Mouse (Mus musculus): ENCODE measurements around the gene Efl1.
"Not testable (repeated sequence)": the region's sequence is repeated elsewhere in the genome, so short reads cannot be mapped to it uniquely, and the experiment has no call there.

The Efl1 gene

DNA sequence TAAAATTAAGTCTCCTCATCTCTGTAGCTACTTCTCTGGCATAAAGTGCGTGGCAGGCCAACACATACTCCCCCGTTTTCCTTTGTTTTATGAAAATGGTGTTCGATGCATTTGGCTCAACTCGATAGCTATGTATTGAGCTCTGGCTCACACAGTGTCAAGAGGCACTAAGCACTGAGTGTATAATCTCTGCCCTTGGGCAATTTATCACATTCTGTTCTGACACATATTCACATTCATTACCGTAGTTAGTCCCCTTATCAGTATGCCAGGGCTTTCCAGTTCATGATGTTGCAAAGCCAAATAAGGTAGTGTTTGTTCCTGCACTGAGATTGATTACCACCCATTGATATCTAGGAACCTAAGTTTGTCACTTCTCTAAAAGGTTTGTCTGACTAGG is 71.3 kb downstream of the Efl1 start:
- in situ Hi-C loops (cut with MboI, MseI) = no loop called here

DNA sequence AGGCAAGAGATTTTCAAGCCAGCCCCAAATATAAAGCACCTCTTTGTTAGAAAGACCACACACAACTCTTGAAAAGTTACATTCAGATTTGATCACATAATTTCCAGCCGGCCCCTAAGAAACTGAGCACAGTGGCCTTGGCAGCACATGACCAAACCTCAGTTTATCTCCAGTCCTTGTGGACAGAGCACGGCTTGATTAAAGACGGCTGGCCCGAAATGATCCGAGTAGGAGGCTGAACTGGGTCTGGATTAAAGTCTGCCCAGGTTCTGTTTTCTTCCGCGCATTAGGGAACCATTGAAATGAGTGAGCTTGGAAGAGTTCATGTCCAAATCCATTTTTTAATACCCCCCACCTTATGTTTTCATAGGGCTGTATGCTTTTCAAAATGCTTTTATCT is 72.1 kb downstream of the Efl1 start:
- in situ Hi-C loops (cut with MboI, MseI) = no loop called here

DNA sequence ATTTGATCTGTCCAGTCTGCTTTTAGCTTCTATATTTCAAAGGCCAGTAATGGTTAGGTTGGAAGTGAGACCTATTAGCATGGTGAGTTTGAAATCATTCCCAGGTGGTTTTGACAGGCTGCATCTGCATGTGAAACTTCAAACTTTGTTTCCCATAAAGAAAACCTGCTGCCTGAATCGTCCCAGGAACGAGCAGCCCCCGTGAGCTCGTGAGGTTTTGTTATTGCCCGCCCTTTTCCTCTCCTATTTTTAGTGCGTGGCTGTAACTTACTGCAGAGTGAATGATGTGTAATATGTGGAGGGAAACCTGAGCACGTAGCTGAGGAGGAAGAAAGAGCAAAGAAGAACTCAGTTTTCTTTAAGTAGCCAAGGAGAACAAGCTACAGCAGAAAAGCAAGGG is 72.5 kb downstream of the Efl1 start:
- in situ Hi-C loops (cut with MboI, MseI) = no loop called here

DNA sequence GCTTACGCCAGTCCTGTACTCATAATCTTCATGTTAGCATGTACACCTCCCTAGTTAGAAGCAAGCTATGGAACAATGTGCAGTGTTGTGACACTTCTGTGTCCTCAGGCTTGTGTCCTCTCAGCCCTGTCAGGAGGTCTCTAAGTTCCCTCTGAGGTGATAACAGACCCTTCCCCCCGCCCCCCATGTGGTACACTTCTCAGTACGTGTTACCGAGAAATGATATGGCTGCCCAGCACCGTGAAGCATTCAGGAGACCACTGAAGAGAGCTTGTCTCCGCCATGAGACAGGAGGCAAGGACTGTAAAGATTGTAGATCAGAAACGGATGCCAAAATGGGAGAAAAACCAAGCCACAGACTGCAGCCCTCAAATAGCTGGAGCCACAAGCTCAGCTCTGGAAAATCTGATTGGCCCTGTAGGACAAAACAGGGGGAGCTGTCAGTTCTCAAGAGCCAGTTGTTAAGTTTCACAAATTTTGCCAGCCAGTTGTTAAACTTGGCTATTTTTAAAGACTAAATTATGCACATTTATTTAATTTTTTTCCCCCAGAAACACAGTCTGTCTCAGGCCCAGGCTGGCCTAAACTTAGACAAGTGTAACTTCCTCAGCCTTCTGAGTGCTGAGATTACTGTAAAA is 74.2 kb downstream of the Efl1 start:
- in situ Hi-C loops (cut with MboI, MseI) = no loop called here

DNA sequence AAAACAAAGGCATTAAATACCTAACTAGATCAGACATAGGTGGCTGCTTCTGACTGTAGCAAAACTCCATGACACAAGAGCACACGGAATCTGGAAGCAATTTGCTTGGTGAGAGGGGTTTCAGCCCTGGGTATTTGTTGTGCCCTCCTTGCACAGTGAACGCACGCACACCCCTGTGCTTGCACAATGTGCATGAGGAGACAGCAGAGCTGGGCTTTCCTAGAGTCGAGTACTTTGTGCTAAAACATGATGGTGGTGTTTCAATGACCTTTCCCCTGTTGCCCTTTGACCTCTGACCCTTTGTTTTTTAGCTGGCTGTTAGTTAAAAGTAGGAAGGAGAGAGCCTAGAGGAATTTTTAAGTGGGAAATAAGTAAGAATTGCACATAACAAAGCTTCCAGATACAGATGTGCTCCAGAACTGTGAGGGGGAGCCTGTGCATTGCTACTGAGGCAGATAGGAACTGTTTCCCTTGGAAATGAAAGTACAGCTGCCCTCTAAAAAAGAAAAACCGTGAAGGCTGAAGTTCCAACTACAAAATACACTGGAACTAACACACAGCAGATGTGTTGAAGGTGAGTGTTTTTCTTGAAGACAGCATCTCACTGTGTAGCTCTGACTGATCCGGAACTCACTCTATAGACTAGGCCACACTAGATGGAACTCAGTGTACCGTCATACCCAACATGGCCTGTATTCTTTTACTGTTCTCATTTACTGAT is 74.9 kb downstream of the Efl1 start:
- in situ Hi-C loops (cut with MboI, MseI) = no loop called here

DNA sequence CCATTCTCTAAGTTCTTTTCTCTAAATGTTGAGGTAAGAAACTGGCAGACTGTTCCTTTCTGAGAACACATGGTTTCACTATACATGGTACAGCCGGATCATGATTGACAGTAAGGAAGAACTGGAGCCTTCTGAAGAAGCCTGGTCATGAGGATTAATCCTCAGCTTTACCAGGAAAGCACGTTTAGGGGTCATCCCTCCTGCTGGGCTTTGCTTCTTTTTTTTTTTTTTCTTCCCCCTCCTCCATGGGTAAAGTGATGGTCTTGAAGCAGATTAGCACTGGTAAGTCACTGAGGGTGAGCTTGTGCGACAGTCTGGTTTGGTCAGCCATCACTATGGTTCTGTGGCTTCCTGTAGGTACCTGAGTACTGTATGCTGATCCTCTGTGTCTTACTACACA is 76.1 kb downstream of the Efl1 start:
- in situ Hi-C loops (cut with MboI, MseI) = no loop called here

DNA sequence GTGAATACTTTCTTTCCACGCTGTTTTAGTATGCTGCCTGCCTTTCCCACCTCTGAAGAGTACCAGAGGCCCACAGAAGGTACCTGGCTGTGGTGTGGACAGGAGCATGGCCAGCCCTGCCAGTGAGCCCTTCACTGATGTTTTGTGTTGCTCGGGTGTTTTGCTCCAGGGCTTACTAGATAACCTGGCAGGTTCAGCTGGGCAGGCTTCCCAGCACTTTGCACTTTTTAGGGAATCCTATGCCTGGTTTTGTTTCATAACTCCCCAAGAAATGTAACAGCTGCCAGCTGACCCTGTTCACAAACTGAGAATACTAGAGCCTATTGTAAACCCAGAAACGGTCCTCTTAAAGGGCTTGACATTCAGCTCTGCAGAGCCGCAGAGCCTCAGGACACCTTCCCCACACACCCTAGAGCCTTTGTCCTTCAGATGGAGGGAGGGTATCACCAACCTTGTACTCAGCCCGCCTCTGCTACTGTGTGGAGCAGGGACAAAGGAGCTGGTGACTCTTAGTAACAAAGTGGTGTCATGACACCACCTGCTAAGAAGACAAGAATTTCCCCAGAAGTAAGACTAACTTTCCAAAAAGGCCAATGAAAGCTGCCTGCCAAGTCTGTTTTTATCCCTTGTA is 76.7 kb downstream of the Efl1 start:
- in situ Hi-C loops (cut with MboI, MseI) = no loop called here

DNA sequence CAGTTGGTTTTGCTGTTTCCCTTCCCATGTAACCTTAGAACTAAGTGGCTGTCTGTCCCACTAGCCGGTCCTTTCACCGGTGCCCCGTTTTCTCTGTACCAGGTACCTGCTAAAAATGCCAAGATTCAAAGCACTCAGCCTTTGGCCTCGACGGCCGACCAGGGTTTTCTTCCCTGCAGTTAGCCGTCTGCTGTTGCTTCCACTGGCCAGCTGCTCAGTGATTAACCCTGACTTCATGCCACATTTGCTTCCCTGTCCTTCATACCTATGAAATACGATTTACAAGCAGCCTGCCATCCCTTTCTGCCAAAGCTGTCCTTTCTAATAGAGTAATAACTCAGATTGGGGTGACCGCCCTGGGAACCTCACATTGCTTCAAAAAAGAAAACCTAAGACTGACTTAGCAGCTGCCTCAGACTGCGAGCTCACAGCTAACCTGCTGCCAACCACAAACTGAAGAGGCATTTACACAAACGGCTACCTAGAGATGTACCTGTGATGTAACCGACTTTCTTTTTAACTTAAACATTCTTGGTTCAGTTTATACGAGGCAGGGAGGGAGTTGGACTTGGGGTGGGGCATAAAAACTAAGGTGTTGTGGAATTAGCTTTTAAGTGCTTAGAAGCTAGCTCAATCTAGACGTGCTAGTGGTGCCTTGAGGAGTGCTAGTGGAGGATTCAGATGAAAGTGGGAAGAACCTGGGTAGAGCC is 77.5 kb downstream of the Efl1 start:
- in situ Hi-C loops (cut with MboI, MseI) = no loop called here

DNA sequence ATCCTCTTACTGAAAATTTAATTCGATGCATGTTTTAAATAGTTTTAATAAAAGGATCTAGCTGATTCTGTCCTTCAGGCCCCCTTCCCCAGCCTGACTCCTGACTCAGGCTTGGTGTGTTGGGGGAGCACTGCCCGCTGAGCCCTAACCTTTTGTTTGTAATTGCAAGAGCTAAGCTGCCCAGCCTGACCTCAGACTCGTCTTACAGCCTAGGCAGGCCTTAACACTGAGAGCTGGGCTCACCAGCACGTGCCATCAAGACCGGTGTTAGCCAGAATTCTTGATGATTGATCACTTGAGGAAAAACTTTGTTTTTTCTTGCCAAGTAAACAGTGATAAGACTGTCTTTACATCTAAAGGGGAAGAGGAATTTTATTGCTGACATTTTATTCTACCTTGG is 78.7 kb downstream of the Efl1 start:
- in situ Hi-C loops (cut with MboI, MseI) = no loop called here

DNA sequence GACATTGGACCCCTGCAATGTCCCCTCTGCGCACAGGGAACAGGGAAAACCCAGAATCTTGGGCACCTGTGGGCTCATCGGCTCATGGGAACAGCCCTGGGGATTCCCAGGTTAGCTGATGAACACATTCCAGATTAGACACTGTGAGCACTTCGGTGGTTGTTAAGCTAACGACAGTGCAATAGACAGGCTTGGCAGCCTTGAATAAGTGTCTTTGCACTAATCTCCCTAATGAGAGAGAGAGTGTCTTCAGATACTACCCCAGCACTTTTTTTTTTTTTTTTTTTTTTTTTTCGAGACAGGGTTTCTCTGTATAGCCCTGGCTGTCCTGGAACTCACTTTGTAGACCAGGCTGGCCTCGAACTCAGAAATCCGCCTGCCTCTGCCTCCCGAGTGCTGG is 80.6 kb downstream of the Efl1 start:
- in situ Hi-C loops (cut with MboI, MseI) = not testable (repeated sequence)

DNA sequence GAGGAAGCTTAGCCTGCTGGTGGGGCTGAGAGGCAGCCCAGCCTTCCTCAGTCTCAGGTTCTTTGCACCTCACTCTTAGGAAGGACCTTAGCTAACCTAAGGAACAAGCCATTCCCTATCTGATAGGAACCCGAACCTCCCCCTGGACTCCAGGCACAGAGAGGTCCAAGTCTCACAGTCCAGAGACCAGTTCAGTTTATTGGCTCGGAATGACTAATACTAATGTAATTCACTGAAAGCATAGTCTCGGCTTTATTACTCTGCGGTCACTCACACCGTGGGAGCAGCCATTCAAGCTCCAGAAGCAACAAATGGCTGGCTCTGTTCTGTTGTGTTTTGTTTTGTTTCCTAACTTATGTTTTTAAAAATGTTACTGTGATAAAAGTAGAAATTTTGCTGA is 84.7 kb downstream of the Efl1 start:
- in situ Hi-C loops (cut with MboI, MseI) = no loop called here

DNA sequence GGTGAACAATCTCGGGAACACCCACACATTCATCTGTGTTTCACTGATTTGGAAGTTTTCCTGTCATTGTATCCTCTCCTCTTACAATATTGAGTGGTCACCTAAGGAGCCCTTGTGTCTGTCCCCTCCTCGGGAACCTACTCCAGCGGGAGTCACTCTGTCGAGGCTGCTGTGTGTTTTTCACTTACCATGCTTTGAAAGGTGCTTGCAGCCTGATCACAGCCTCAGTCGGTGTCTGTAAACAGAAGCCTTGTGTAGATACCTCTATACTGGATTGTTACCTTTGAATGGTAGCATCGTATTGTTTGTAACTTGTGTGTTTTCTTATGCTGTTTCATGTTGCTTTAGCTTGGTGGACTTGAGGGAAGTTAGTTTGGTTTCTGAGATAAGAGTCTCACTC is 85.6 kb downstream of the Efl1 start:
- in situ Hi-C loops (cut with MboI, MseI) = no loop called here

DNA sequence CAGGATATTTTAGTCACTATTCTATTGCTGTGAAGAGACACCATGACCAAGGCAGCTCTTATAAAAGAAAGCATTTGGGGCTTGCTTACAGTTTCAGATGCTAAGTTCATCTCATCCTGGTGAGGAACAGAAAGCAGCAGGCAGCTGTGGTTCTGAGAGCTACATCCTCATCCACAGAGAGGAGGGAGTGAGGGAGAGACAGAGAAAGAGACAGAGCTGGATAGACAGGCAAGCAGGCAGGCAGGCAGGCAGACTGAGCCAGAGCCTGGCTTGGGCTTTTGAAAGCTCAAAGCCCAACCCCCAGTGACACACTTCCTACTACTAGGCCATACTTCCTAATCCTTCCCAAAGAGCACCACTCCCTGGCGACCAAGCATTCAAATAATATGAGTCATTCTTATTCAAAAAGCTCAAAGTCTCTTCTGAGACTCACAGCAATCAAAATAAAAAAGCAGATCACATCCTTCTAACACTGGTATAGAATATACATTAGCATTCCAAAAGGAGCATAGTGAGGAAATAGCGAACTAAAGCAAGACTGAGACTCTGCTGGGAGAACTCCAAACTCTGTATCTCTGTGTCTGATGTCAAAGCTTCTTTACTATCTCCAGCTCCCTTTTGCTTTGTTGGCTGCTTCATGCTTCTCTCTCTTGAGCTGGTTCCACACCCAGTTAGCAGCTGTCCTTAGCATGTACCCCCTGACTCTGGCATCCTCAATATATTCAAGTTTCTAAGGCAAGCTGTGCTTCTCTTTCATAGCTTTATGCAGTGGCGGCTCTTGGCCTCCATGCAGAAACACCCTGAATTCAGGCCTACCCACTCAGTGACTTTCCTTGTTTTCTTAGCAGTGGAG is 86.6 kb downstream of the Efl1 start:
- in situ Hi-C loops (cut with MboI, MseI) = no loop called here

DNA sequence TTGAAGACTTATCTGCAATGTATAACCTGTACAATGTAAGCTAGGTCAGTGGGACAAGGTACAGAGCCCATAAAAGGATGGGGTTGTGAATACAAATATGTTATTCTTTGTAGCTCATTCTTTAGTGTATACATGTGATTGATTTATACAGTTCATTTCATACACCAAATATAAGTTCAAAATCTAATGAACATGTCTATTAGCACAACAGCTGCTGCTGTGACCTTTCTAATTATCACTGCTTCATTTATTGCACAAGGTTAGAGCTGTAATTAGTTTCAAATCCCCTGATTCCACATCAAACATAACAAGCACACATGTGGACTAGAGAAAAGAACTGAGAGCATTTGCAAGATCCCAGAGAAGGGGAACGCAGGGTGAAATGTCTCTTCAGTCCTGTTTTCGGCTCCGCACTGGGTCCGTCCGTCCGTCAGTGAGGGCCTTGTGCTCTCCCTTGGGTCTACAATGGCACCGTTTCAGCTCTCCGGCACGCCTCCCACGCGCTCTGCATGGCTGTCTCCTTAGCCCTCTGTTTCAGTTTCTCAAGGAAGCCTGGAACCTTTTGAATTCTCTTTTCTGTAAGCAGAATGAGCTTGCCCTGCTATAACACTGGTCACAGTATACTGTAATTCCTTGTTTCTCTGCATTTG is 94.8 kb downstream of the Efl1 start:
- in situ Hi-C loops (cut with MboI, MseI) = no loop called here

DNA sequence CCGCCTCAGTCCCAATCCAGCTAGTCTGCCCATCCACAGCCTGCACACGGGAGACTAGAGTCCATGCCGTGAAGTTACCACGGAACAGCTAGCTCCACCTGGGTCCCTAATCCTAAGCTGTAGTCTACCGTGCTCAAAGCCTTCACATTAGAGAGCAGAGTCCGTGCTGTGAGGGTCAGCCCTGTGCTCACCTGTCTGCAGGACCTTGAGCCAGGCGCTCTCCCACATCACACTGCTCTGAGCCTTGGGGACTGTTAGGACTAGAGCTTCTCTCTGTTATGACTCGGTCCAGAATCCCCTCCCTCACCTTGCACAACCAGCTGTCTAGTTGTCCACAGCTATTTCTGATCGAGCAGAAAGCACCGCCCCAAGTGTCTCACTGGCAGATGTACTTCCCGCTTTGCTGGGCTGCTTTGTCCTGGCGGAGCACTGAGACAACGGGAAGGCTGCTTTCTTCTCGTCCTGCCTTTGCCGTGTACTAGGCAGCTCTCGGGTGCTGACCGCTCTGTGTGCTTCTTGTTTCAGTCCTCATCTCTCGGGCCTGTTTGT is 95.8 kb downstream of the Efl1 start:
- in situ Hi-C loops (cut with MboI, MseI) = no loop called here

DNA sequence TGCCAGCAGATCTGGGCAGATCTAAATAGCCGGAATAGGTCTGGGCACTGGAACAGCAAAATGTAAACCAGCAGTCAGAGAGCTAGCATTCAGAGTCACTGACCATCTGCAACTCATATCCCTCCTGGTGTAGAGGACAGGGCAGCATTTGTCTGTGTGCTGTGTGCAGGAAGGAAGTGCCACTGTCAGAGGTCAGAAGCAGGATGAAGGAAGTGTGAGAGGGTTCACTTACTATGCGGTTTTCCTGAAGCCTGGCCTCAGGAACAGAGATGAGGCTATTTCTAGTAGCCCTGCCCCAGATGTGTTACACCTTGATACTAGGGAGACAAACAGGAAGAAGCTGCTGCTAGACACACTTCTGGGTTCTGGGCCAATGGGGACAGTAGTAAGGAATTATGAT is 100.4 kb downstream of the Efl1 start:
- in situ Hi-C loops (cut with MboI, MseI) = no loop called here

DNA sequence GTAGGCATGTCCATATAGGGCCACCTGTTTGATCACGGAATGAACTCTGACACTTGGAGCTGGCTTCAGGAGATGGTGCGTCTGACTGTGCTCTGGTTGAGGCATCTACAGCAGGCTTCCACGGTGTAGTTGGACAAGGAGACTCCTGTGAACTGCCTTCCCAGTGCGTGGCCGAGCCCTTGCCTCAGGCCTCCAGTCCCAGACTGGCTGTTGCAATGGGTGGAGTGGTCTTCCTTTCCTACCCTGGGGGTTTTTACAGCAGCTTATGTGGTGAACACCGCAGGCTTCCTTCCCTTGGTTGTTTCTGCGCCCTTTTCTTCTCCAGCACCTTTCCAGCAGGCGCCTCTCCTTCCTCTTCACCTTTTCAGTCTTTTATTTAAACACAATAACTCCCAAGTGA is 100.8 kb downstream of the Efl1 start:
- in situ Hi-C loops (cut with MboI, MseI) = no loop called here

DNA sequence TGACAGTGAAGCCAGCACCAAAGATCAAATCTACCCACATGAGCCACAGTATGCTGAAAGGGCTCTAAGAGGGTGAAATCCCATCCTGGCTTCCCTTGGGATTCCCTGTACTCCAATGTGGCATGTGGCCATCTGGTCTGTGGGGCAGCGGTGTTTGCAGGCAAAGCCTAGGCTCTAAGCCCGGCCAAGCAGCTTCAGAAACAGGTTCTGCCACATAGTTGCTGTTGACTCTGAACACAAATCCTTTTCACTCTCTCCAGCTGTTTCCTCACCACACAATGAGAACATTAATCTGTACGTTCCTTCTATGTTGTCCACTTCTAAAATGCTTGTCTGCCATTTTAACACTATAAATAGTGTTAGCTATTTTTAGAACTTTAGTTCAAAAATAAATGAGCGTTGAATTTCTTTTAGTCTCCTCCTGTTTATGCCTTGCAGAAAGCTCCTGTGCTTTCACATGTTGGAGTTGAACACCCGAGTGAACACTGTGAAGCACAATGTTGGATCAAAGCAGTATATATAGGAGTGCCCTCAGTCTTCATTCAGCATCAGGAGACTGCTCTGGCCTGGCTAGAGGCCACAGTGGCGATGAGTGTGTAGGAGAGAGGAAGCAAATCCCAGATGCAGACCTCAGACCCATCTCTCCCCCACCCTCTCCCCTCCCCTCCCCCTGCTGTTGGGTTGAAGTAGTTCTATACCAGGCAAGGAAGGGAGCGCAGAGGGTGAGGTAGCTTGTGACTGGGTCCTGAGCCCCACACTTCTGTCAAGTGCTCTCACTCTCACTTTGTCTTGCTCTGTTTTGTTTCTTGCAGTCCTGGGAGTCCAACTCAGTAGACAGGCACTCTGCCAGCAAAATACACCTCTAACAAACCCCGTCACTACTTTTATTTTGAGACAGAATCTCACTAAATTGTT is 104.0 kb downstream of the Efl1 start:
- in situ Hi-C loops (cut with MboI, MseI) = no loop called here

DNA sequence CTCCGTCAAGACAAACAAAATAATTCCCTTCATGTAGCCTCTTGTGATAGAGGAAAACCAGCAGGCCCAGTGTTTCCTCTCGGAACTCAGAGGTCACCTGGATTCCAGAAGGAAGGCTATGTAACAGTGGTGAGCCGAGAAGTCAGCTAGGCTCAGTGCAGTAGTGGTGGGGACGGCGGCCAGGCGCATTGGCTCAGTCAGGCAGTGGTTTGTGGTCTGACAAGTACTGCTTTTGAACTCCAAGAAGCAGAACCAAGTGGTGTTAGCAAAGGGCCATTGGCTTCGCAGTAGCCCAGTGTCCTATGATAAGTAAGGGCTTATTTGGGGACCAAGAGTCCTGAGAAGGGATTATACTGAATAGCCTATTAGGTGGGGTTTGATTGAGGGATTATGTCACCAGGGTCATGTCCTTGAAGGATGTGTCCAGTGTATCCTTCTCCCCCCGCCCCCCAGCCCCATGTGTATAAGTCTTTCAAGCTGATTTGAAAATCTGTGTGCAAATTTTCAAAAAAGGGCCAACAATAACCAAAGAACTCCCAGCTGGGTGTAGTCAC is 107.3 kb downstream of the Efl1 start:
- in situ Hi-C loops (cut with MboI, MseI) = no loop called here

All from T-helper 1 cell (primary cell).